Mouse (Mus musculus) hindbrain, embryonic 13.5 days (tissue): ENCODE data around the gene Nrxn3. TPM values are rescaled to one million over a fixed set of nuclear protein-coding genes. Genes with fewer than 3 reads are reported as not detected.

Experiments used
- ATAC-seq: fragments of 200-750 bp; cut with Nextera tagmentation; 2 replicates; pipeline ENCODE4 v1.8.0; 2017; ENCODE audit warnings: moderate TSS enrichment; ENCODE audit not compliant: low FRiP score
- H3K27ac ChIP-seq: fragments of 300-500 bp; sonication (generic); 2 replicates; pipeline ENCODE4 v1.5.1; 2015; ENCODE audit warnings: inconsistent platforms, mild to moderate bottlenecking, moderate library complexity
- H3K27me3 ChIP-seq: fragments of 300-500 bp; sonication (generic); 2 replicates; pipeline ENCODE4 v1.6.1; 2015; ENCODE audit warnings: mild to moderate bottlenecking, inconsistent platforms
- H3K36me3 ChIP-seq: fragments of 300-500 bp; sonication (generic); 2 replicates; pipeline ENCODE4 v1.6.1; 2015; ENCODE audit warnings: mild to moderate bottlenecking, inconsistent platforms
- H3K4me1 ChIP-seq: fragments of 300-500 bp; sonication (generic); replicated peaks from 2 replicates; pipeline ENCODE4 v1.6.1; 2015; ENCODE audit warnings: inconsistent platforms
- H3K4me2 ChIP-seq: fragments of 300-500 bp; sonication (generic); 2 replicates; pipeline ENCODE4 v1.6.1; 2015; ENCODE audit warnings: inconsistent platforms, mild to moderate bottlenecking, moderate library complexity
- H3K4me3 ChIP-seq: fragments of 300-500 bp; sonication (generic); 2 replicates; pipeline ENCODE4 v1.5.1; 2015; ENCODE audit warnings: mild to moderate bottlenecking, inconsistent platforms
- H3K9ac ChIP-seq: fragments of 300-500 bp; sonication (generic); 2 replicates; pipeline ENCODE4 v1.6.1; 2015; ENCODE audit warnings: mild to moderate bottlenecking, inconsistent platforms
- H3K9me3 ChIP-seq: fragments of 300-500 bp; sonication (generic); 2 replicates; pipeline ENCODE4 v1.6.1; 2016; ENCODE audit warnings: inconsistent platforms
- WGBS: fragments of 180-500 bp; shearing (Covaris S2); methylation state at CpG from one replicate; pipeline ENCODE4 v1.1.7; 2015; 5-methylcytosine and 5-hydroxymethylcytosine counted together
- polyA plus RNA-seq: library from polyadenylated mRNA; unstranded; fragments of >200 nt; fragmentation: Nextera tagmentation; extraction: Ambion mirVana; gene quantifications from 2 replicates; pipeline ENCODE4 v1.2.1, GENCODE M21; 2015

Nrxn3 gene
- polyA plus RNA-seq, 1 experiment from 2014 or later: 92.1 TPM

- no peaks in the 10 kb centered on the region for H3K9me3 ChIP-seq
- H3K9ac ChIP-seq: 0 out of 2 replicates have a peak overlapping the region, but pooled peaks have one; percentile 8
- H3K4me1 ChIP-seq: peaks cover 23% of the 10 kb centered on the region
- ATAC-seq: peak; percentile 54
- 55% methylated on average over 4 of the region's 4 CpGs for WGBS
- H3K4me3 ChIP-seq: no peak overlapping the region
- no peak overlapping the region for H3K27ac ChIP-seq
- H3K4me2 ChIP-seq: no peak overlapping the region
- H3K27me3 ChIP-seq: no peaks in the 10 kb centered on the region
- H3K36me3 ChIP-seq: no peaks in the 10 kb centered on the region
Observed at GRCm38 (mm10) chr12:88818622-88819334, 96.1 kb downstream of the Nrxn3 start.

- no peaks in the 10 kb centered on the region for H3K9me3 ChIP-seq
- WGBS: 70% methylated on average over 5 of the region's 5 CpGs
- H3K36me3 ChIP-seq: no peaks in the 10 kb centered on the region
- no peak overlapping the region for H3K27ac ChIP-seq
- H3K4me2 ChIP-seq: no peak overlapping the region
- 0 out of 2 replicates have a peak, but pooled peaks have one; percentile 39 for ATAC-seq
- peaks cover 23% of the 10 kb centered on the region for H3K4me1 ChIP-seq
- no peaks in the 10 kb centered on the region for H3K27me3 ChIP-seq
- no peak overlapping the region for H3K4me3 ChIP-seq
- H3K9ac ChIP-seq: 0 out of 2 replicates have a peak overlapping the region, but pooled peaks have one; percentile 8
Observed at GRCm38 (mm10) chr12:88819335-88819709, 96.6 kb downstream of the Nrxn3 start.

- Histone ChIP-seq H3K4me2 (no peak overlapping the region), H3K9ac (no peak overlapping the region), H3K9me3 (no peaks in the 10 kb centered on the region), H3K4me1 (peaks cover 23% of the 10 kb centered on the region), H3K4me3 (no peak overlapping the region), H3K36me3 (no peaks in the 10 kb centered on the region), H3K27me3 (no peaks in the 10 kb centered on the region), H3K27ac (no peak overlapping the region)
- no peak for ATAC-seq
- WGBS: 11% methylated on average over 3 of the region's 3 CpGs
Observed at GRCm38 (mm10) chr12:88820131-88820530, 97.5 kb downstream of the Nrxn3 start.

- 92% methylated on average over 1 of the region's 1 CpGs for WGBS
- no peaks in the 10 kb centered on the region for H3K9me3 ChIP-seq
- no peaks in the 10 kb centered on the region for H3K36me3 ChIP-seq
- no peak overlapping the region for H3K4me2 ChIP-seq
- ATAC-seq: no peak
- no peak overlapping the region for H3K27ac ChIP-seq
- no peak overlapping the region for H3K4me3 ChIP-seq
- H3K9ac ChIP-seq: no peak overlapping the region
- peaks cover 12% of the 10 kb centered on the region; the same call in 1 of the 2 replicates for H3K4me1 ChIP-seq
- H3K27me3 ChIP-seq: no peaks in the 10 kb centered on the region
Observed at GRCm38 (mm10) chr12:88830851-88831250, 108.2 kb downstream of the Nrxn3 start.

- ATAC-seq: no peak
Observed at GRCm38 (mm10) chr12:88835821-88836220, 113.1 kb downstream of the Nrxn3 start.

GRCm38 (mm10) chr12:88839724-88840123 is 117.0 kb downstream of the Nrxn3 start:
- H3K9me3 ChIP-seq: no peaks in the 10 kb centered on the region
- H3K9ac ChIP-seq: no peak overlapping the region
- H3K4me3 ChIP-seq: no peak overlapping the region
- H3K36me3 ChIP-seq: no peaks in the 10 kb centered on the region
- no peaks in the 10 kb centered on the region for H3K27me3 ChIP-seq
- 0 out of 2 replicates have a peak, but pooled peaks cover 7% of the 10 kb centered on the region for H3K4me1 ChIP-seq
- H3K27ac ChIP-seq: no peak overlapping the region
- WGBS: 95% methylated on average over 7 of the region's 7 CpGs
- no peak for ATAC-seq
- H3K4me2 ChIP-seq: no peak overlapping the region

More at GRCm38 (mm10) chr12:88835821-88836220, 113.1 kb downstream of the Nrxn3 start:
- Histone ChIP-seq H3K27me3 (no peaks in the 10 kb centered on the region), H3K4me3 (no peak overlapping the region), H3K9ac (no peak overlapping the region), H3K4me1 (peaks cover 14% of the 10 kb centered on the region; the same call in 1 of the 2 replicates), H3K9me3 (no peaks in the 10 kb centered on the region), H3K36me3 (no peaks in the 10 kb centered on the region), H3K27ac (no peak overlapping the region), H3K4me2 (no peak overlapping the region)
- 12% methylated on average over 2 of the region's 2 CpGs for WGBS

GRCm38 (mm10) chr12:88841350-88841749 is 118.7 kb downstream of the Nrxn3 start:
- Histone ChIP-seq H3K36me3 (no peaks in the 10 kb centered on the region), H3K27ac (no peak overlapping the region), H3K4me1 (no peaks in the 10 kb centered on the region), H3K9me3 (no peaks in the 10 kb centered on the region), H3K4me2 (no peak overlapping the region), H3K4me3 (no peak overlapping the region), H3K9ac (no peak overlapping the region), H3K27me3 (no peaks in the 10 kb centered on the region)
- ATAC-seq: no peak
- 77% methylated on average over 6 of the region's 6 CpGs for WGBS

GRCm38 (mm10) chr12:88850400-88851179 is 127.9 kb downstream of the Nrxn3 start:
- no peak overlapping the region for H3K9ac ChIP-seq
- WGBS: 24% methylated on average over 6 of the region's 6 CpGs
- no peak for ATAC-seq
- no peaks in the 10 kb centered on the region for H3K9me3 ChIP-seq
- H3K4me2 ChIP-seq: no peak overlapping the region
- H3K4me3 ChIP-seq: no peak overlapping the region
- H3K27ac ChIP-seq: peak overlapping the region; percentile 58
- 0 out of 2 replicates have a peak, but pooled peaks cover 3% of the 10 kb centered on the region for H3K27me3 ChIP-seq
- H3K4me1 ChIP-seq: peaks cover 13% of the 10 kb centered on the region
- H3K36me3 ChIP-seq: no peaks in the 10 kb centered on the region

- Histone ChIP-seq H3K4me3 (no peak overlapping the region), H3K9me3 (no peaks in the 10 kb centered on the region), H3K4me1 (peaks cover 13% of the 10 kb centered on the region), H3K9ac (no peak overlapping the region), H3K27me3 (0 out of 2 replicates have a peak, but pooled peaks cover 3% of the 10 kb centered on the region), H3K36me3 (no peaks in the 10 kb centered on the region), H3K4me2 (no peak overlapping the region), H3K27ac (no peak overlapping the region)
- 65% methylated on average over 4 of the region's 4 CpGs for WGBS
- no peak for ATAC-seq
Observed at GRCm38 (mm10) chr12:88854039-88854438, 131.4 kb downstream of the Nrxn3 start.

GRCm38 (mm10) chr12:88857701-88858100 is 135.0 kb downstream of the Nrxn3 start:
- no peak overlapping the region for H3K27ac ChIP-seq
- H3K36me3 ChIP-seq: no peaks in the 10 kb centered on the region
- H3K9me3 ChIP-seq: no peaks in the 10 kb centered on the region
- no peak for ATAC-seq
- WGBS: 74% methylated on average over 2 of the region's 2 CpGs
- H3K27me3 ChIP-seq: 0 out of 2 replicates have a peak, but pooled peaks cover 2% of the 10 kb centered on the region
- no peak overlapping the region for H3K4me3 ChIP-seq
- peaks cover 24% of the 10 kb centered on the region for H3K4me1 ChIP-seq
- H3K4me2 ChIP-seq: no peak overlapping the region
- no peak overlapping the region for H3K9ac ChIP-seq

GRCm38 (mm10) chr12:88859456-88860345 is 137.0 kb downstream of the Nrxn3 start:
- Histone ChIP-seq H3K36me3 (no peaks in the 10 kb centered on the region), H3K27ac (peak overlapping the region; percentile 76), H3K27me3 (no peaks in the 10 kb centered on the region), H3K4me1 (peaks cover 17% of the 10 kb centered on the region; the same call in 1 of the 2 replicates), H3K9ac (no peak overlapping the region), H3K9me3 (no peaks in the 10 kb centered on the region), H3K4me2 (no peak overlapping the region), H3K4me3 (no peak overlapping the region)
- ATAC-seq: peak; percentile 52; the same call in 1 of the 2 replicates
- WGBS: 20% methylated on average over 6 of the region's 6 CpGs
